Mouse (Mus musculus) cortical plate, adult 2 months (tissue): ENCODE measurements at regions not wholly inside any gene's neighbourhood (a gene's known extent, or its start where the extent isn't known, plus 50 kb on each side); places are given as distances from the start of the nearest gene placed in this dataset.

ENCODE experiments used
- CTCF ChIP-seq: fragments of 200-500 bp; IDR thresholded peaks from 2 replicates; pipeline ENCODE4 v1.5.1; 2011; ENCODE audit warnings: mild to moderate bottlenecking, control low read depth, low read length; ENCODE audit not compliant: insufficient read depth; ENCODE audit errors: extremely low read depth
- POLR2A ChIP-seq: fragments of 200-500 bp; IDR thresholded peaks from 2 replicates; pipeline ENCODE4 v1.6.1; 2011; ENCODE audit warnings: mild to moderate bottlenecking, low read length, control low read depth; ENCODE audit not compliant: insufficient read depth; ENCODE audit errors: extremely low read depth

- TF ChIP-seq CTCF (no peak), POLR2A (no peak)
Measured at GRCm38 (mm10) chr9:115524591-115524990, 214.4 kb upstream of the Stt3b start.
